ENCODE assay signal across 9 mouse cellular contexts in genomic region chr8:122332753-122333506, GRCm38 (mm10). TPM values are rescaled to one million over a fixed set of nuclear protein-coding genes. Genes with fewer than 3 reads are reported as not detected.
DNase-seq lines count a peak whose midpoint lies in the region; ATAC-seq and TF ChIP-seq lines count a peak whose summit lies in the region.
"Had no signal": no experiment of that assay in that cellular context is flagged by ENCODE, and none has a peak within 500 bp of the region (broad histone marks: within the 10 kb centered on the region; RNA-seq: fewer than 3 reads in every experiment).

No protein-coding gene starts in this region.

- H3K9ac ChIP-seq in lung, embryonic 14.5 days, result no peak overlapping the region
- H3K9ac ChIP-seq: heart, embryonic 15.5 days had no signal

- H3K36me3 ChIP-seq in lung, embryonic 14.5 days (ENCODE audit: insufficient read depth), result peaks cover 45% of the 10 kb centered on the region; the same call in 1 of the 2 replicates

- H3K4me3 ChIP-seq in lung, embryonic 14.5 days (ENCODE audit: low read depth, low read length), result no peak overlapping the region
- H3K4me3 ChIP-seq: heart, embryonic 15.5 days had no signal

- H3K27me3 ChIP-seq in lung, embryonic 14.5 days (ENCODE audit: insufficient read depth, low read length), result peaks cover 30% of the 10 kb centered on the region

- H3K4me2 ChIP-seq in lung, embryonic 14.5 days, result no peak overlapping the region
- H3K4me2 ChIP-seq: heart, embryonic 15.5 days had no signal

- peak; percentile 76 for DNase-seq in ES-CJ7 (ENCODE audit: low read depth, low spot score)
- DNase-seq in adrenal gland, postnatal 4 days (ENCODE audit: low spot score in 2 of 2), result peak; percentile 69 to 77
- DNase-seq in heart, postnatal 25 days (ENCODE audit: low spot score), result peak; percentile 61
- DNase-seq in layer of hippocampus, adult 8-10 months (ENCODE audit: low spot score in 2 of 2), result peak; percentile 67 to 89
- DNase-seq in lung, embryonic 14.5 days, result peak; percentile 92
- peak; percentile 73 for DNase-seq in retina, postnatal 7 days (ENCODE audit: low read depth, low spot score)
- peak; percentile 74 for DNase-seq in urinary bladder, adult 2 months (ENCODE audit: low spot score)

- H3K27ac ChIP-seq in lung, embryonic 14.5 days (ENCODE audit: low read depth), result no peak overlapping the region

- H3K9me3 ChIP-seq in lung, embryonic 14.5 days (ENCODE audit: low read depth, low read length), result no peaks in the 10 kb centered on the region
- H3K9me3 ChIP-seq: heart, embryonic 15.5 days had no signal

- peak; percentile 96 for TF ChIP-seq CTCF in lung, embryonic 14.5 days (IDR thresholded peaks at IDR 0.05; ENCODE audit: low read depth)

- 71% methylated on average over 6 of the region's 6 CpGs for WGBS in lung, embryonic 14.5 days

- peaks cover 16% of the 10 kb centered on the region for H3K4me1 ChIP-seq in lung, embryonic 14.5 days (ENCODE audit: insufficient read depth)

- ATAC-seq in erythroid progenitor cell, adult 5-6 weeks (replicated peaks; ENCODE audit: low FRiP score, poor library complexity, severe bottlenecking), result peak; percentile 31
- peak; percentile 32; the same call in 1 of the 2 replicates for ATAC-seq in lung, embryonic 14.5 days (ENCODE audit: insufficient read depth)

- intact Hi-C loops in heart, postnatal 25 days (cut with DNase I), result loop anchor here (1.0 to 10.0 kb wide), 2 partner anchors 60 to 358 kb away; no protein-coding TSS in a partner anchor

RNA-seq across cellular contexts. Expression of gene Trhr2, which starts 27.6 kb away (rescaled TPM):
- not detected for total RNA-seq in adrenal gland, postnatal 4 days (2021)
- not detected in 2 replicates for total RNA-seq in erythroid progenitor cell, adult 5-6 weeks (2015; ENCODE audit: low replicate concordance)
- total RNA-seq in erythroid progenitor cell, adult 5-6 weeks (2017; ENCODE audit: low replicate concordance), result not detected in 2 replicates
- not detected for total RNA-seq in heart, postnatal 25 days (2021)
- 1 to 10 TPM in 3 of 4 experiments, under 1 TPM in 1; 0.31 to 1.8 (median 1.4) TPM for total RNA-seq in layer of hippocampus, adult 8-10 months (2022)
- not detected in 2 replicates for polyA plus RNA-seq in lung, embryonic 14.5 days (2014; fragmentation: Nextera tagmentation; extraction: Ambion mirVana)
- polyA plus RNA-seq in urinary bladder, adult 2 months (2012; rRNA removed), result 0.19 and 0.23 TPM in 2 replicates
- polyA plus RNA-seq: heart, embryonic 15.5 days had no signal

RNA-seq across cellular contexts. Expression of gene Zc3h18, which starts 43.5 kb away (rescaled TPM):
- 10 to 100 TPM; 48.9 to 52.0 TPM for total RNA-seq in adrenal gland, postnatal 4 days (2021)
- 32.3 and 32.8 TPM in 2 replicates for total RNA-seq in erythroid progenitor cell, adult 5-6 weeks (2015; ENCODE audit: low replicate concordance)
- 57.9 and 58.0 TPM in 2 replicates for total RNA-seq in erythroid progenitor cell, adult 5-6 weeks (2017; ENCODE audit: low replicate concordance)
- 10 to 100 TPM; 20.1 to 21.8 TPM for total RNA-seq in heart, postnatal 25 days (2021)
- total RNA-seq in layer of hippocampus, adult 8-10 months (2022), result 10 to 100 TPM; 39.6 to 42.7 (median 40.9) TPM
- 42.4 and 44.3 TPM in 2 replicates for polyA plus RNA-seq in lung, embryonic 14.5 days (2014; fragmentation: Nextera tagmentation; extraction: Ambion mirVana)
- polyA plus RNA-seq in urinary bladder, adult 2 months (2012; rRNA removed), result 26.4 and 29.9 TPM in 2 replicates

RNA-seq across cellular contexts. Expression of gene Zfpm1, which starts 51.0 kb away (rescaled TPM):
- total RNA-seq in adrenal gland, postnatal 4 days (2021), result 10 to 100 TPM; 32.9 to 42.5 TPM
- 176 and 254 TPM in 2 replicates for total RNA-seq in erythroid progenitor cell, adult 5-6 weeks (2015; ENCODE audit: low replicate concordance)
- total RNA-seq in erythroid progenitor cell, adult 5-6 weeks (2017; ENCODE audit: low replicate concordance), result 303 and 467 TPM in 2 replicates
- total RNA-seq in heart, postnatal 25 days (2021), result 10 to 100 TPM; 21.3 to 22.6 TPM
- 10 to 100 TPM; 37.3 to 45.5 (median 41.5) TPM for total RNA-seq in layer of hippocampus, adult 8-10 months (2022)
- polyA plus RNA-seq in lung, embryonic 14.5 days (2014; fragmentation: Nextera tagmentation; extraction: Ambion mirVana), result 2.7 and 2.9 TPM in 2 replicates
- polyA plus RNA-seq in urinary bladder, adult 2 months (2012; rRNA removed), result 13.2 and 16.2 TPM in 2 replicates
